Mouse (Mus musculus): ENCODE measurements at regions not wholly inside any gene's neighbourhood (a gene's known extent, or its start where the extent isn't known, plus 50 kb on each side); places are given as distances from the start of the nearest gene placed in this dataset.
A peak's percentile ranks its signal among the peaks of the same experiment; 100 is the strongest.

- no peak for DNase-seq (ENCODE audit: low read depth, low spot score)
These were observed 149.9 kb upstream of the Veph1 start for GRCm38 (mm10) chr3:66446274-66447159.

GRCm38 (mm10) chr3:66433216-66433615, 136.6 kb upstream of the Veph1 start:
- peak; percentile 76 for DNase-seq (ENCODE audit: low read depth, low spot score)

- peak; percentile 84 for DNase-seq (ENCODE audit: low read depth, low spot score)
These were observed 133.6 kb upstream of the Veph1 start for GRCm38 (mm10) chr3:66430187-66430586.

GRCm38 (mm10) chr3:66422445-66423037, 125.9 kb upstream of the Veph1 start:
- no peak for DNase-seq (ENCODE audit: low read depth, low spot score)

- DNase-seq (ENCODE audit: low read depth, low spot score): peak; percentile 75
These were observed 114.2 kb upstream of the Veph1 start for GRCm38 (mm10) chr3:66410706-66411277.

- DNase-seq (ENCODE audit: low read depth, low spot score): no peak
These were observed 112.2 kb upstream of the Veph1 start for GRCm38 (mm10) chr3:66408791-66409190.

- DNase-seq (ENCODE audit: low read depth, low spot score): no peak
These were observed 109.0 kb upstream of the Veph1 start for GRCm38 (mm10) chr3:66405645-66406044.

GRCm38 (mm10) chr3:66403707-66404106, 107.1 kb upstream of the Veph1 start:
- no peak for DNase-seq (ENCODE audit: low read depth, low spot score)

- no peak for DNase-seq (ENCODE audit: low read depth, low spot score)
These were observed 104.3 kb upstream of the Veph1 start for GRCm38 (mm10) chr3:66400791-66401568.

GRCm38 (mm10) chr3:66398214-66399150, 101.8 kb upstream of the Veph1 start:
- DNase-seq (ENCODE audit: low read depth, low spot score): peak; percentile 38

- DNase-seq (ENCODE audit: low read depth, low spot score): no peak
These were observed 78.7 kb upstream of the Veph1 start for GRCm38 (mm10) chr3:66375088-66375910.

GRCm38 (mm10) chr3:66374603-66375002, 78.0 kb upstream of the Veph1 start:
- no peak for DNase-seq (ENCODE audit: low read depth, low spot score)

GRCm38 (mm10) chr3:66373807-66374575, 77.4 kb upstream of the Veph1 start:
- no peak for DNase-seq (ENCODE audit: low read depth, low spot score)
